In genomic region chr9:66581694-66582093, GRCm38 (mm10) we compare ENCODE assay signal across 9 mouse cellular contexts.
"Had no signal": no experiment of that assay in that cellular context is flagged by ENCODE, and none has a peak within 500 bp of the region (broad histone marks: within the 10 kb centered on the region; RNA-seq: fewer than 3 reads in every experiment).

No protein-coding gene starts in this region.

- DNase-seq: kidney, postnatal 10 days; kidney, postnatal 4 days; liver; liver, embryonic 13.5 days; liver, postnatal 0 days; retina, postnatal 1 day; right cerebral cortex, postnatal 25 days; thymus, adult 18-20 months; thymus, postnatal 14 days had no signal
